Mouse (Mus musculus): ENCODE results near the gene Rxra.

The Rxra gene

GRCm38 (mm10) chr2:27676106-27676477 is at the start of gene Rxra:
Gene Rxra, plus strand, starts transcription at chr2:27676440.
- 21% methylated on average over 16 of the region's 16 CpGs for WGBS

GRCm38 (mm10) chr2:27626604-27627003 is 49.6 kb upstream of the Rxra start:
- 86% methylated on average over 1 of the region's 1 CpGs for WGBS

GRCm38 (mm10) chr2:27630601-27631285 is 45.5 kb upstream of the Rxra start:
- WGBS = 92% methylated on average over 3 of the region's 3 CpGs

GRCm38 (mm10) chr2:27633471-27633870 is 42.8 kb upstream of the Rxra start:
- 89% methylated on average over 2 of the region's 2 CpGs for WGBS

- WGBS = 92% methylated on average over 1 of the region's 1 CpGs
Observed at GRCm38 (mm10) chr2:27634018-27634417, 42.2 kb upstream of the Rxra start.

- 58% methylated on average over 13 of the region's 13 CpGs for WGBS
Observed at GRCm38 (mm10) chr2:27635147-27635738, 41.0 kb upstream of the Rxra start.

- 66% methylated on average over 1 of the region's 1 CpGs for WGBS
Observed at GRCm38 (mm10) chr2:27636796-27637195, 39.4 kb upstream of the Rxra start.

- WGBS = 63% methylated on average over 8 of the region's 8 CpGs
Observed at GRCm38 (mm10) chr2:27637281-27637896, 38.9 kb upstream of the Rxra start.

- 70% methylated on average over 5 of the region's 5 CpGs for WGBS
Observed at GRCm38 (mm10) chr2:27639631-27640334, 36.5 kb upstream of the Rxra start.

GRCm38 (mm10) chr2:27640900-27641479 is 35.2 kb upstream of the Rxra start:
- 90% methylated on average over 3 of the region's 3 CpGs for WGBS

GRCm38 (mm10) chr2:27644547-27645120 is 31.6 kb upstream of the Rxra start:
- 44% methylated on average over 5 of the region's 5 CpGs for whole genome bisulfite sequencing

- 65% methylated on average over 3 of the region's 3 CpGs for WGBS
Observed at GRCm38 (mm10) chr2:27645471-27645870, 30.8 kb upstream of the Rxra start.

- WGBS = 74% methylated on average over 8 of the region's 8 CpGs
Observed at GRCm38 (mm10) chr2:27649862-27650661, 26.2 kb upstream of the Rxra start.

- WGBS = 81% methylated on average over 5 of the region's 5 CpGs
Observed at GRCm38 (mm10) chr2:27653496-27654030, 22.7 kb upstream of the Rxra start.

- WGBS = 89% methylated on average over 8 of the region's 8 CpGs
Observed at GRCm38 (mm10) chr2:27654321-27655232, 21.7 kb upstream of the Rxra start.

GRCm38 (mm10) chr2:27665284-27665683 is 11.0 kb upstream of the Rxra start:
- 97% methylated on average over 6 of the region's 6 CpGs for WGBS

- 68% methylated on average over 4 of the region's 4 CpGs for WGBS
Observed at GRCm38 (mm10) chr2:27666719-27667118, 9.5 kb upstream of the Rxra start.

- WGBS = 66% methylated on average over 4 of the region's 4 CpGs
Observed at GRCm38 (mm10) chr2:27667677-27668076, 8.6 kb upstream of the Rxra start.

- 68% methylated on average over 5 of the region's 5 CpGs for WGBS
Observed at GRCm38 (mm10) chr2:27670746-27671145, 5.5 kb upstream of the Rxra start.

All from cerebral cortex, adult 2 months (tissue).